Mouse (Mus musculus) heart, postnatal 25 days (tissue): ENCODE results near the gene Pde6d. TPM values are rescaled to one million over a fixed set of nuclear protein-coding genes. Genes with fewer than 3 reads are reported as not detected.
A peak's percentile ranks its signal among the peaks of the same experiment; 100 is the strongest.
"Not testable (repeated sequence)": the region's sequence is repeated elsewhere in the genome, so short reads cannot be mapped to it uniquely, and the experiment has no call there.

Experiments used
- DNase-seq: peaks from one replicate; pipeline ENCODE4 v3.0.0; 2022; ENCODE audit warnings: low spot score
- intact Hi-C: fragments of 180-260 bp; cut with DNase I; formaldehyde crosslinking; loops from one replicate; pipeline ENCODE4 v1.15.1; 2025
- total RNA-seq, 2 experiments: library from RNA; stranded (reverse); gene quantifications; 2 replicates each; pipeline ENCODE4 v1.2.3; 2021

Pde6d gene
- total RNA-seq, 2 experiments from 2014 or later, result 43.5 to 45.6 TPM

GRCm38 (mm10) chr1:86528571-86529180 is 53.8 kb downstream of the Pde6d start:
- no peak for DNase-seq
- intact Hi-C loops, result loop anchor here (5.0 kb wide), 1 partner anchor 56 kb away; no protein-coding TSS in a partner anchor

- intact Hi-C loops, result loop anchor here (5.0 kb wide), 1 partner anchor 56 kb away; no protein-coding TSS in a partner anchor
- peak; percentile 82 for DNase-seq
Observed at GRCm38 (mm10) chr1:86527599-86528486, 54.6 kb downstream of the Pde6d start.

- peak; percentile 36 for DNase-seq
- intact Hi-C loops, result loop anchor here (5.0 kb wide), 1 partner anchor 55 kb away; no protein-coding TSS in a partner anchor
Observed at GRCm38 (mm10) chr1:86526789-86527598, 55.4 kb downstream of the Pde6d start.

GRCm38 (mm10) chr1:86526116-86526788 is 56.2 kb downstream of the Pde6d start, which contains the start of gene Ptma:
TSS of gene Ptma (plus strand) at chr1:86526726.
- intact Hi-C loops, result loop anchor here (5.0 kb wide), 1 partner anchor 54 kb away; no protein-coding TSS in a partner anchor

GRCm38 (mm10) chr1:86525499-86526115 is 56.8 kb downstream of the Pde6d start:
- intact Hi-C loops, result loop anchor here (1.0 to 5.0 kb wide), 2 partner anchors 38 to 53 kb away; no protein-coding TSS in a partner anchor
- DNase-seq, result peak; percentile 62

More at GRCm38 (mm10) chr1:86526116-86526788, 56.2 kb downstream of the Pde6d start, which contains the start of gene Ptma:
- peak; percentile 99 for DNase-seq

- peak; percentile 99 for DNase-seq
- intact Hi-C loops, result loop anchor here (1.0 to 5.0 kb wide), 2 partner anchors 38 to 53 kb away; no protein-coding TSS in a partner anchor
Observed at GRCm38 (mm10) chr1:86524619-86525498, 57.6 kb downstream of the Pde6d start.

- no peak for DNase-seq
- intact Hi-C loops, result no loop called here
Observed at GRCm38 (mm10) chr1:86523776-86524618, 58.4 kb downstream of the Pde6d start.

- peak; percentile 47 for DNase-seq
- intact Hi-C loops, result no loop called here
Observed at GRCm38 (mm10) chr1:86522286-86522871, 60.0 kb downstream of the Pde6d start.

GRCm38 (mm10) chr1:86520361-86520760 is 62.1 kb downstream of the Pde6d start:
- no peak for DNase-seq
- intact Hi-C loops, result no loop called here

GRCm38 (mm10) chr1:86517076-86517475 is 65.4 kb downstream of the Pde6d start:
- intact Hi-C loops, result loop anchor here (2.0 kb wide), 1 partner anchor 20 kb away; no protein-coding TSS in a partner anchor
- no peak for DNase-seq

GRCm38 (mm10) chr1:86515715-86516410 is 66.6 kb downstream of the Pde6d start:
- intact Hi-C loops, result loop anchor here (2.0 kb wide), 1 partner anchor 21 kb away; no protein-coding TSS in a partner anchor
- no peak for DNase-seq

GRCm38 (mm10) chr1:86513031-86513430 is 69.4 kb downstream of the Pde6d start:
- intact Hi-C loops, DNase-seq: not testable (repeated sequence)

- intact Hi-C loops, result no loop called here
- no peak for DNase-seq
Observed at GRCm38 (mm10) chr1:86512154-86512720, 70.2 kb downstream of the Pde6d start.

GRCm38 (mm10) chr1:86510676-86511441 is 71.6 kb downstream of the Pde6d start:
- DNase-seq, result no peak
- intact Hi-C loops, result no loop called here

GRCm38 (mm10) chr1:86510266-86510665 is 72.2 kb downstream of the Pde6d start:
- no peak for DNase-seq
- intact Hi-C loops, result no loop called here
